Mouse (Mus musculus): ENCODE data around the gene Zbtb22.
"Not testable (repeated sequence)": the region's sequence is repeated elsewhere in the genome, so short reads cannot be mapped to it uniquely, and the experiment has no call there.

Zbtb22 gene

GRCm38 (mm10) chr17:33915671-33916250 lies at the start of gene Zbtb22, which contains the start of gene Tapbp:
Gene Zbtb22 (plus strand): TSS chr17:33915904.
Gene Tapbp (plus strand): TSS chr17:33915899.
- DNase-seq = peak; percentile 93 to 95

GRCm38 (mm10) chr17:33873537-33873936 lies 42.2 kb upstream of the Zbtb22 start, which contains the start of gene Gm7029:
Gene Gm7029 (plus strand): TSS chr17:33873837.
- not testable (repeated sequence) for DNase-seq

- peak in 1 of 2 experiments; percentile 39 for DNase-seq
These were observed 41.3 kb upstream of the Zbtb22 start for GRCm38 (mm10) chr17:33874411-33874810.

- DNase-seq = peak in 1 of 2 experiments; percentile 27
These were observed 39.9 kb upstream of the Zbtb22 start for GRCm38 (mm10) chr17:33875797-33876196.

- DNase-seq = not testable (repeated sequence)
These were observed 31.4 kb upstream of the Zbtb22 start for GRCm38 (mm10) chr17:33884320-33884719.

GRCm38 (mm10) chr17:33887802-33888201 lies 27.9 kb upstream of the Zbtb22 start:
- DNase-seq = not testable (repeated sequence)

GRCm38 (mm10) chr17:33888230-33888629 lies 27.5 kb upstream of the Zbtb22 start:
- DNase-seq = not testable (repeated sequence)

GRCm38 (mm10) chr17:33889941-33890532 lies 25.7 kb upstream of the Zbtb22 start:
- DNase-seq = not testable (repeated sequence)

- DNase-seq = peak; percentile 99 to 100
These were observed 25.1 kb upstream of the Zbtb22 start, which contains the start of gene Kifc1 for GRCm38 (mm10) chr17:33890533-33891059. Gene Kifc1 (minus strand): TSS chr17:33890661.

GRCm38 (mm10) chr17:33891357-33891756 lies 24.3 kb upstream of the Zbtb22 start:
- no peak for DNase-seq

- not testable (repeated sequence) for DNase-seq
These were observed 23.8 kb upstream of the Zbtb22 start for GRCm38 (mm10) chr17:33891892-33892291.

- DNase-seq = no peak
These were observed 23.3 kb upstream of the Zbtb22 start for GRCm38 (mm10) chr17:33892429-33892828.

GRCm38 (mm10) chr17:33893011-33893410 lies 22.7 kb upstream of the Zbtb22 start:
- DNase-seq = not testable (repeated sequence)

GRCm38 (mm10) chr17:33897114-33897794 lies 18.4 kb upstream of the Zbtb22 start:
- no peak for DNase-seq

- not testable (repeated sequence) for DNase-seq
These were observed 17.5 kb upstream of the Zbtb22 start for GRCm38 (mm10) chr17:33898193-33898592.

- DNase-seq = no peak
These were observed 16.1 kb upstream of the Zbtb22 start for GRCm38 (mm10) chr17:33899642-33900041.

GRCm38 (mm10) chr17:33900281-33900988 lies 15.3 kb upstream of the Zbtb22 start:
- no peak for DNase-seq

GRCm38 (mm10) chr17:33900989-33901314 lies 14.8 kb upstream of the Zbtb22 start:
- DNase-seq = no peak

GRCm38 (mm10) chr17:33901653-33902052 lies 14.1 kb upstream of the Zbtb22 start:
- no peak for DNase-seq

GRCm38 (mm10) chr17:33902079-33902478 lies 13.6 kb upstream of the Zbtb22 start:
- no peak for DNase-seq

- no peak for DNase-seq
These were observed 13.2 kb upstream of the Zbtb22 start for GRCm38 (mm10) chr17:33902491-33902890.

- DNase-seq = not testable (repeated sequence)
These were observed 11.6 kb upstream of the Zbtb22 start for GRCm38 (mm10) chr17:33903911-33904651.

Measured in thymus, postnatal 36 days (tissue).